Mouse (Mus musculus): ENCODE data around the gene Khdrbs1.
"Not testable (repeated sequence)": the region's sequence is repeated elsewhere in the genome, so short reads cannot be mapped to it uniquely, and the experiment has no call there.

DNA sequence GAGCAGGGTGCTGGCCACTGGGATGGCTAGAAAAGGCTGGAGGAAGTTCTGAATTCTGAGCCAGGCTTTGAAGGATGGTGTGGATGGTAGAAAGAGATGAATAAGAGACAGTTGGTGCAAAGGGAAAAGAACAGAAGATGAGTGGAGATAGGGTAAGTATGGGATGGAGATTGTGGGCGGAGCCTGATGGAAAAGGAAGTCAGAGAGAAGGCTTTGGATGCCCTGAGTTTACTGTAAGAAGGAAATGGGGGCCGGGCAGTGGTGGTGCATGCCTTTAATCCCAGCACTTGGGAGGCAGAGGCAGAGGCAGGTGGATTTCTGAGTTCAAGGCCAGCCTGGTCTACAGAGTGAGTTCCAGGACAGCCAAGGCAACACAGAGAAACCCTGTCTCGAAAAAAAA lies 26.6 kb upstream of the Khdrbs1 start:
- TF ChIP-seq CTCF (IDR thresholded peaks at IDR 0.05; ENCODE audit: borderline replicate concordance, insufficient read depth, low read depth, low read length); POLR2A (IDR thresholded peaks at IDR 0.05; ENCODE audit: borderline replicate concordance, insufficient read depth, low read length): not testable (repeated sequence)

All from cerebellum, adult 2 months (tissue).